Mouse (Mus musculus) spleen, adult 12 weeks (tissue): ENCODE data around the gene Gm48552.

Experiments
- DNase-seq: peaks from one replicate; pipeline ENCODE4 v3.0.0; 2022; ENCODE audit warnings: low spot score

Gene Gm48552

GRCm38 (mm10) chr10:81431526-81432168 lies 42.8 kb downstream of the Gm48552 start:
- no peak for DNase-seq

- DNase-seq, result no peak
Observed at GRCm38 (mm10) chr10:81432169-81432867, 43.5 kb downstream of the Gm48552 start.

- DNase-seq, result peak; percentile 83
Observed at GRCm38 (mm10) chr10:81432868-81433262, 44.1 kb downstream of the Gm48552 start.

- peak; percentile 53 for DNase-seq
Observed at GRCm38 (mm10) chr10:81433541-81434289, 44.9 kb downstream of the Gm48552 start.

- no peak for DNase-seq
Observed at GRCm38 (mm10) chr10:81434361-81435263, 45.8 kb downstream of the Gm48552 start.

GRCm38 (mm10) chr10:81435436-81435835 lies 46.6 kb downstream of the Gm48552 start:
- no peak for DNase-seq
